Mouse (Mus musculus) cerebellum, adult 2 months (tissue): Measurements from ENCODE around the gene Slc5a10. TPM values are rescaled to one million over a fixed set of nuclear protein-coding genes. Genes with fewer than 3 reads are reported as not detected.

Experiments
- DNase-seq, 2 experiments: peaks; one replicate each; pipeline ENCODE4 v3.0.0; 2021
- H3K27ac ChIP-seq: fragments of 200-500 bp; 2 replicates; pipeline ENCODE4 v1.5.1; 2012; ENCODE audit warnings: low read length, control low read depth, inconsistent platforms; ENCODE audit not compliant: insufficient read depth
- H3K27me3 ChIP-seq: fragments of 200-500 bp; 2 replicates; pipeline ENCODE4 v1.6.1; 2012; ENCODE audit warnings: inconsistent platforms, mild to moderate bottlenecking, low read length, moderate library complexity; ENCODE audit not compliant: control insufficient read depth, insufficient read depth
- H3K4me1 ChIP-seq: fragments of 200-500 bp; 2 replicates; pipeline ENCODE4 v1.6.1; 2011; ENCODE audit warnings: low read length; ENCODE audit not compliant: control insufficient read depth, insufficient read depth
- H3K4me3 ChIP-seq: fragments of 200-500 bp; replicated peaks from 2 replicates; pipeline ENCODE3; 2011; ENCODE audit warnings: mild to moderate bottlenecking, low read depth, low read length, control low read depth; ENCODE audit not compliant: insufficient read depth
- CTCF ChIP-seq: fragments of 200-500 bp; IDR thresholded peaks from 2 replicates; pipeline ENCODE4 v1.5.1; 2011; ENCODE audit warnings: low read depth, mild to moderate bottlenecking, control low read depth, low read length, moderate library complexity, borderline replicate concordance; ENCODE audit not compliant: insufficient read depth
- POLR2A ChIP-seq: fragments of 200-500 bp; IDR thresholded peaks from 2 replicates; pipeline ENCODE4 v1.6.1; 2011; ENCODE audit warnings: low read length, control low read depth, borderline replicate concordance; ENCODE audit not compliant: insufficient read depth
- WGBS: fragments of 180-500 bp; shearing (Covaris S2); methylation state at CpG from one replicate; pipeline ENCODE4 v1.1.7; 2018; 5-methylcytosine and 5-hydroxymethylcytosine counted together
- polyA plus RNA-seq: library from polyadenylated mRNA; depleted of rRNA; stranded (reverse); fragments of >200 nt; gene quantifications from 2 replicates; pipeline ENCODE4 v1.2.3, GENCODE M21; 2012

Slc5a10 gene
- polyA plus RNA-seq, 1 experiment, result 0.07 TPM

DNA sequence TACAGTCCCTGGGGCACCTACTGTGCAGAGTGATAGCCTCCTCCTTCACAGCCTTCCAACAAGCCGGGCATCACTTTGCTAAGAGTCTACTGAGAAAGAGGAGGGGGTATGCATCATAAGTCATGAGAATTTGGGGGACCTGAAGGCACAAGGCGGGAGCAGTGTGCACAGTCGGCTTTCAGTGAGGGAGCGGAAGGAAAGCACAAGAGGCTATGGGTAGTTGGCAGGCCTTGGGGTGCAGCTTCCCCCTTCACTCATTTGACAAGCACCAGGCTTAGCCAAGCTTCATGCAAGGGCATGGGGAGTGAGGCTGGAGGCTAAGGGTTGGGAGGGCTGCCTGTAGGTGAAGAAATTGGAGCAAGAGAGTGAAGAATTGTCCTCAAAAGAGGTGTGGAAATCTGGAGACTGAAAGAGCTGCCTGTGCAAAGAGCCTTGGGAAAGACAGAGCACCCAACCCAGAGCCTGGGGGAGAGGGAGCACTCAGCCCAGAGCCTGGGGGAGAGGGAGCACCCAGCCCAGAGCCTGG is 65.8 kb downstream of the Slc5a10 start:
- whole genome bisulfite sequencing, result 92% methylated on average over 4 of the region's 4 CpGs
- no peak for DNase-seq
- Histone ChIP-seq H3K4me1 (peaks cover 21% of the 10 kb centered on the region), H3K4me3 (no peak overlapping the region), H3K27ac (no peak overlapping the region), H3K27me3 (no peaks in the 10 kb centered on the region)
- TF ChIP-seq CTCF (no peak), POLR2A (no peak)

DNA sequence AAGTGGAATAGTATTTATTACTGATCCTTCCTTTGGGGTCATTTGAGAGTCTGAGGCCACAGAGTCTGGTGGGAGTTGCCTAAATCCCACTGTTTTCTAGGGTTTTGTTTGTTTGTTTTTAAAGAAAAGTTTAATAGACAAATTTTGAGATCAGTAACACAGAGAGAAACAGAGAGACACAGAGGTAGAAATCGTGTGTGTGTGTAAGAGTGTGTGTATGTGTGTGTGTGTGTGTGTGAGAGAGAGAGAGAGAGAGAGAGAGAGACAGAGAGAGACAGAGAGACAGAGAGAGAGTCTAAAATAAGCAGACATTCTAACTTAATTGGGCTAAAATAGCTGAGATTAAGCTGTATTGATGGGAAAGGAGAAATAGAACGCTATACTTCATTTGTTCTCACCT is 67.1 kb downstream of the Slc5a10 start:
- no peak overlapping the region for H3K27ac ChIP-seq
- H3K4me3 ChIP-seq, result no peak overlapping the region
- TF ChIP-seq POLR2A (no peak), CTCF (no peak)
- no peak for DNase-seq
- 75% methylated on average over 2 of the region's 2 CpGs for WGBS
- H3K27me3 ChIP-seq, result no peaks in the 10 kb centered on the region
- peaks cover 11% of the 10 kb centered on the region for H3K4me1 ChIP-seq

DNA sequence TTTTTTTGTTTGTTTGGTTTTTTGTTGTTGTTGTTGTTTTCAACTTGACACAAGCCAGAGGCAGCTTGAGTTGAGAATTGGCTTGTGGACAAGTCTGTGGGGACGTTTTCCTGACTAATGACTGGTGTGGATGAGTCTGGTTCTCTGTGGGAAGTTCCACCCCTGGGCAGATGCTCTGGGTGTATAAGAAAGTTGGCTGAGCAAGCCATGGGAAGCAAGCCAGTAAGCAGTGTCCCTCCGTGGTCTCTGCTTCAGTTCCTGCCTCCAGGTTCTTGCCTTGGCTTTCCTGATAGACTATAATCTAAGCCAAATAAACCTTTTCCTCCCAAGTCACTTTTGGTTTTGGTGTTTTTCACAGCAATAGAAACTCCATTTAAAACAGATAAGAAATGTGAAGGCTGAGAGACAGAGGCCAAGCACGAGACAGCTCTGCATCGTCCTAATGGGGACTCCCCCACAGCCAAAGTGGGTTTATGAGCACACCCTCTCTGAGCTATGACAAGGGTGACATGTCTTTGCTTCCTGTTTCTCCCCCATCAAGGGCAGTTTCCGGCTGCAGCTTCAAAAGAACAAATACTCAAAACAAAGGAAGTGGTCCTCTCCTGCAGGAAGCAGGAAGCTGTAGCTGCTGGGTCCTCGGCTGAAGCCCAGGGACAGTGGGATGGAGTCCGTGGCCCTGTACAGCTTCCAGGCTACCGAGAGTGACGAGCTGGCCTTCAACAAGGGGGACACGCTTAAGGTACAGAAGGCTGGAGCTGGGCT is 67.8 kb downstream of the Slc5a10 start, which contains the start of gene Grap:
Gene Grap, plus strand, starts transcription at position 580 of the 762 bp plus-strand sequence.
- DNase-seq, result no peak
- H3K27ac ChIP-seq, result no peak within 1 kb of the TSS
- TF ChIP-seq CTCF, result no peak
- no peak for TF ChIP-seq POLR2A
- 73% methylated on average over 10 of the region's 10 CpGs for WGBS
- peaks cover 11% of the 10 kb centered on the region for H3K4me1 ChIP-seq
- H3K27me3 ChIP-seq, result no peaks in the 10 kb centered on the region
- H3K4me3 ChIP-seq, result no peak within 1 kb of the TSS

DNA sequence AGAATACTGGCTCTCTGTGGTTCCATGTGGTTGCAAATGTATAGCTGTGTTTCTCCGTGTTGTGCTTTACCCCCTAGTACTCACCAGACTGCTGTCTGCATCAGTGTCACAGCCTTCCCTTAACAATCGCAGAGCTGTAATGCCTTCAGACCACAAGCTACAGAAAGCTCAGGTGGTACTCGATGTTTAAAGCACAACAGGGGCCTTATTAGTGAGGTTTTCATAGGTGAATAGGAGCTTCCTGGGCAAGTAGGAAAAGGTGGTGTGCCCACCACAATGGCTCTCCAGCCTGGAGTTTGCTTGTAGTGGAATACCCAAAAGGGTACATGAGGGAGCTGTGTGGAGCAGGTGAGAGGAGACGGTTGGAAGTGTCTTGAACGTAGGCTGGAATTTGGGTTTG is 68.4 kb downstream of the Slc5a10 start:
- 93% methylated on average over 5 of the region's 5 CpGs for WGBS
- DNase-seq, result no peak
- Histone ChIP-seq H3K27me3 (no peaks in the 10 kb centered on the region), H3K27ac (no peak overlapping the region), H3K4me1 (peaks cover 9% of the 10 kb centered on the region), H3K4me3 (no peak overlapping the region)
- TF ChIP-seq POLR2A (no peak), CTCF (no peak)

DNA sequence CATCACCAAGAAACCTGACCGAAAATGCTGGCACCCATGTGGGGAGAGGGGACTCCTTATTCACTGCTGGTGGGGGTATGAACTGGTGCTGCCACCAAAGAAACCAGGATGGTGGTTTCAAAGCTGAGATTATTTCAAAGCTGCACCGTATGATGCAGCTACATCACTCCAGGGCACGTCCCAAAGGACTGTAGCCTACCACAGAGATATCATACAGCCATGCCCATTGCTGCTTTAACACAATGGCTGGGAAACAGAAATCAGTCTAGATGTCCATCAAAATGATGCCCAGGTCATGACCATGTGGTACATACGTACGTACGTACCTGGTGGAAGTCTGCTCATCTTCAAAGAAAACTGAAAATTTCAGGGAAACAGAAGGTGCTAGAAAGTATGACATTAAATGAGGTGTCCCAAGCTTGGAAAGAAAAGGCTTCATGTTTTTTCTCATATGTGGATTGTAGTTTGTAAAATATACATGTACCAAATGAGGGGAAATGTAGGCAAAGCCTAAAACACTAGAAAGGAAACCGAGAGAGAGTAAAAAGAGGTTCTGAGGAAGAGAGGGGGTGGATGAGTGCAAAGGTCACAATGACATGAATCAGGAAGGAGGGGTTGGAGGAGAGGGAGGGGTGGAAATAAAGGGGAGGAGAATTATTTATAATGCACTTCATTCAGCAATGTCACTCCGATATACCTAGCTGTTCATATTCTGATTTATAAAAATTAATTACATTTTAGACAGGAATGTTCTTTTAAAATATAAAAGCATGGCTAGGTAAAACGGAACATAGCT is 70.0 kb downstream of the Slc5a10 start:
- Histone ChIP-seq H3K4me1 (peaks cover 9% of the 10 kb centered on the region), H3K27me3 (no peaks in the 10 kb centered on the region), H3K4me3 (no peak overlapping the region), H3K27ac (no peak overlapping the region)
- 90% methylated on average over 9 of the region's 9 CpGs for WGBS
- no peak for TF ChIP-seq POLR2A
- TF ChIP-seq CTCF, result no peak
- DNase-seq, result no peak

DNA sequence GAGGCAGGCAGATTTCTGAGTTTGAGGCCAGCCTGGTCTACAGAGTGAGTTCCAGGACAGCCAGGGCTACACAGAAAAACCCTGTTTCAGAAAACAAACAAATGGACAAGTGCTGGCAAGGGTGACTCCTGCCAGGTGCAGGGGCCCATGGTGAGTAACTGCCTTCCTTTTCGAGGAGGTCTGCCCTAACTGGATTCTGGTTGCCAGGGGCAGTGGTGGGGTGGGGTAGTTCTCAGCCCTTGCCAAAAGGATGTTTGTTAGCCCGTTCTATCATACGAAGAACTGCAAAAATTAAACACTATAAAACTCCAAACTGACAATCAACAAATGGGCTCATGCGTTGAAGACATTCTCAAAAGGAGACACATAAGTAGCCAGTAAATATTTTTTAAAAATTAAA is 71.0 kb downstream of the Slc5a10 start:
- no peak overlapping the region for H3K27ac ChIP-seq
- no peaks in the 10 kb centered on the region for H3K27me3 ChIP-seq
- peaks cover 9% of the 10 kb centered on the region for H3K4me1 ChIP-seq
- no peak for TF ChIP-seq CTCF
- no peak for TF ChIP-seq POLR2A
- no peak overlapping the region for H3K4me3 ChIP-seq
- DNase-seq, result no peak
- WGBS, result 80% methylated on average over 4 of the region's 4 CpGs

DNA sequence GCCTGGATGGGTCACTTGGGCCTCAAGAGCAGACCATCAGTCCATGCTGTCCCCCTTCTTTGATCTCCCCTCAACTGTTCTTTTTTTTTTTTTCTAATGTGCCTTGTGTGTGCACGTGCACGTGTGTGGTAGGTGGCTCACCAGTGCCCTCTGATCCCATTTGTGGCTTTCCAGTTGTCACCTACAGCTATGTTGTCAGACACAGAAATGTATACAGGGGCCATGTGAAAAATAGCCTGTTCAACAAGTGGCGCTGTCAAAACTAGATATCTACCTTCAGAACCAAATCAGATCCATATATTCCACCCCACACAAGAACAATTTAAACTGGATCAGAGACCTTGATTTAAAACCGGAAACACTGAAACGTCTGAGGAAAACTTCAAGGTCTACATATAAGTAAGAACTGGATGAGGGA is 71.5 kb downstream of the Slc5a10 start:
- no peak for TF ChIP-seq POLR2A
- TF ChIP-seq CTCF, result no peak
- Histone ChIP-seq H3K4me3 (no peak overlapping the region), H3K4me1 (peaks cover 9% of the 10 kb centered on the region), H3K27me3 (no peaks in the 10 kb centered on the region), H3K27ac (no peak overlapping the region)
- WGBS, result 97% methylated on average over 5 of the region's 5 CpGs
- no peak for DNase-seq
